Mouse (Mus musculus) liver, embryonic 14.5 days (tissue): Measurements from ENCODE around the gene Ddah1.

ENCODE experiments used
- CTCF ChIP-seq: IDR thresholded peaks from 2 replicates; pipeline ENCODE4 v1.5.1; 2016; ENCODE audit warnings: antibody characterized with exemption, low read depth, control low read depth
- EP300 ChIP-seq: IDR thresholded peaks from 2 replicates; pipeline ENCODE4 v1.6.1; 2016; ENCODE audit warnings: antibody characterized with exemption, low read depth

GRCm38 (mm10) chr3:145833948-145834538 lies 75.6 kb downstream of the Ddah1 start:
- TF ChIP-seq CTCF (no peak), EP300 (no peak)
